Mouse (Mus musculus) CH12.LX (cell line): ENCODE results near the gene Syne4.

ENCODE experiments used
- CTCF ChIP-seq, 2 experiments: IDR thresholded peaks in 1 of 2; conservative IDR thresholded peaks in 1 of 2; 2 replicates each; pipeline ENCODE4 v1.5.1; 2011 to 2012; ENCODE audit warnings: low read depth in 2 of 2, low read length in 2 of 2, improper control_type of control experiment in 1 of 2, inconsistent platforms in 1 of 2, mild to moderate bottlenecking in 1 of 2, moderate library complexity in 1 of 2
- E2F4 ChIP-seq: IDR thresholded peaks from 2 replicates; pipeline ENCODE4 v1.6.1; 2011; ENCODE audit warnings: low read depth, low read length, improper control_type of control experiment; ENCODE audit not compliant: insufficient replicate concordance
- MAFK ChIP-seq: IDR thresholded peaks from 2 replicates; pipeline ENCODE4 v1.6.1; 2011; ENCODE audit warnings: low read length, improper control_type of control experiment; ENCODE audit not compliant: insufficient replicate concordance
- MAX ChIP-seq: IDR thresholded peaks from 2 replicates; pipeline ENCODE4 v1.6.1; 2011; ENCODE audit warnings: low read length, improper control_type of control experiment
- MXI1 ChIP-seq: IDR thresholded peaks from 2 replicates; pipeline ENCODE4 v1.6.1; 2011; ENCODE audit warnings: mild to moderate bottlenecking, low read depth, low read length, improper control_type of control experiment
- MYC ChIP-seq: IDR thresholded peaks from 2 replicates; pipeline ENCODE4 v1.6.1; 2011; ENCODE audit warnings: low read depth, mild to moderate bottlenecking, improper control_type of control experiment, low read length
- PAX5 ChIP-seq: IDR thresholded peaks from 2 replicates; pipeline ENCODE4 v1.6.1; 2012; ENCODE audit warnings: low read length, inconsistent platforms, mixed read lengths
- POLR2A ChIP-seq: IDR thresholded peaks from 2 replicates; pipeline ENCODE4 v1.6.1; 2011; ENCODE audit warnings: low read depth, mild to moderate bottlenecking, improper control_type of control experiment, low read length
- RCOR1 ChIP-seq: conservative IDR thresholded peaks from 2 replicates; pipeline ENCODE4 v1.6.1; 2012; ENCODE audit warnings: low read depth, mild to moderate bottlenecking, inconsistent platforms, low read length, improper control_type of control experiment

- TF ChIP-seq MAFK: no peak
- TF ChIP-seq POLR2A: no peak
- TF ChIP-seq CTCF (conservative IDR thresholded peaks at IDR 0.05 in 1 of 2, IDR thresholded peaks at IDR 0.05 in 1 of 2; ENCODE audit: low read depth in 2 of 2, low read length in 2 of 2): no peak
- TF ChIP-seq PAX5: no peak
- TF ChIP-seq MXI1: no peak
- TF ChIP-seq E2F4: no peak
- no peak for TF ChIP-seq RCOR1
- no peak for TF ChIP-seq MYC
- TF ChIP-seq MAX: no peak
These were observed 17.8 kb upstream of the Syne4 start for GRCm38 (mm10) chr7:30296816-30297215.
